Mouse (Mus musculus) C2C12 (cell line): ENCODE results near the gene Akap13.

ENCODE experiments used
- CTCF ChIP-seq: IDR thresholded peaks from one replicate; pipeline ENCODE4 v1.5.1; 2011; ENCODE audit not compliant: control insufficient read depth, insufficient read depth, insufficient read length
- MAX ChIP-seq: IDR thresholded peaks from one replicate; pipeline ENCODE4 v1.6.1; 2011; ENCODE audit warnings: mild to moderate bottlenecking, control low read depth

DNA sequence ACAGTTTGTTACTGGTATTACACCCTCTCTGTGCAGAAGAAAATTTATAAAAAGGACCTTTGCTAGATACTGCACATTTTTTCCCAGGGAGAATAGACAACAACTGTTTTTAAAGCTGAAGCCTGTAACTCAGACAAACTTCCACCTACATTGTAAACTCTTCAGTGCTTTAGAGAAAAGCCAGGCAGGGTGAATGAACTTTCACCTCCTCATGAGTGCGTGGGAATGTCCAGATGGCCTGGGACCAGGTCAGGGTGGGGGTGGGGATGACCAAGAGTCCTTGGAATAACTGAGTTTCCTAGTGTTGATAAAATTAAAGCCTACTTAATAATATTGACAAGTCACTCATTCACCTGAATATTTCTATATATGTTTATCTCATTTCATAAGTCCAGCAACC is 213.1 kb downstream of the Akap13 start:
- TF ChIP-seq CTCF = no peak
- TF ChIP-seq MAX = no peak
